Mouse (Mus musculus) midbrain, embryonic 12.5 days (tissue): ENCODE results near the gene Gm13089. TPM values are rescaled to one million over a fixed set of nuclear protein-coding genes. Genes with fewer than 3 reads are reported as not detected.
"Not testable (repeated sequence)": the region's sequence is repeated elsewhere in the genome, so short reads cannot be mapped to it uniquely, and the experiment has no call there.

Source experiments
- ATAC-seq: fragments of 200-750 bp; cut with Nextera tagmentation; 2 replicates; pipeline ENCODE4 v1.8.0; 2017; ENCODE audit warnings: low read depth, moderate TSS enrichment, moderate library complexity; ENCODE audit not compliant: low FRiP score
- H3K27ac ChIP-seq: fragments of 300-500 bp; sonication (generic); replicated peaks from 2 replicates; pipeline ENCODE4 v1.5.1; 2016; ENCODE audit warnings: mild to moderate bottlenecking
- H3K27me3 ChIP-seq: fragments of 300-500 bp; sonication (generic); 2 replicates; pipeline ENCODE4 v1.6.1; 2016; ENCODE audit warnings: mild to moderate bottlenecking
- H3K36me3 ChIP-seq: fragments of 300-500 bp; sonication (generic); 2 replicates; pipeline ENCODE4 v1.6.1; 2016
- H3K4me1 ChIP-seq: fragments of 300-500 bp; sonication (generic); 2 replicates; pipeline ENCODE4 v1.6.1; 2016
- H3K4me2 ChIP-seq: fragments of 300-500 bp; sonication (generic); replicated peaks from 2 replicates; pipeline ENCODE4 v1.6.1; 2016; ENCODE audit warnings: mild to moderate bottlenecking, moderate library complexity
- H3K4me3 ChIP-seq: fragments of 300-500 bp; sonication (generic); 2 replicates; pipeline ENCODE4 v1.5.1; 2016; ENCODE audit warnings: mild to moderate bottlenecking
- H3K9ac ChIP-seq: fragments of 300-500 bp; sonication (generic); replicated peaks from 2 replicates; pipeline ENCODE4 v1.6.1; 2016; ENCODE audit warnings: mild to moderate bottlenecking, moderate library complexity
- H3K9me3 ChIP-seq: fragments of 300-500 bp; sonication (generic); 2 replicates; pipeline ENCODE4 v1.6.1; 2016; ENCODE audit warnings: mild to moderate bottlenecking
- WGBS: fragments of 180-500 bp; shearing (Covaris S2); methylation state at CpG from one replicate; pipeline ENCODE4 v1.1.7; 2016; 5-methylcytosine and 5-hydroxymethylcytosine counted together
- polyA plus RNA-seq: library from polyadenylated mRNA; unstranded; fragments of >200 nt; fragmentation: Nextera tagmentation; extraction: Ambion mirVana; gene quantifications from 2 replicates; pipeline ENCODE4 v1.2.1, GENCODE M21; 2016

Gene Gm13089
- polyA plus RNA-seq = not detected in 2 replicates

GRCm38 (mm10) chr4:143702611-143703010 is at the start of gene Gm13089:
Gene Gm13089 (minus strand): TSS chr4:143702711.
- no peak for ATAC-seq
- no peak within 1 kb of the TSS for H3K9ac ChIP-seq

DNA sequence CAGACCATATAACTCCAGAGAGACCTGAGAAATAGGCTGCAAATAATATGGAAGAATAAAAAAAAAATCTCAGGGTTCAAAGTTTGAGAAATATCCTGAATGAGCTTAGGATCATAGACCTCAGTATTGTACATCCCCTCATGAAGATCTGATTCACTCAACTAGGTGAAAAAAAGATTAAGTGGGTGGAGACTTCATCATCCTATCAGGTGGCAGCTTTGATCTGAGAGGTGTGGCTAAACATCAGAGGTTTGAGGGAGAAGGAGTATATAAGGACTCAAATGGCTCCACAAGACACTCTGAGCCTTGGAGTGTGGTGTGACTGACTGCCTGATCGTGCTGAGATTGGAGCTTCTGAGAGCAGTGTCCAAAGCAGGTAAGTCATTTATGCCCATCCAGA is 16.6 kb upstream of the Gm13089 start, which contains the start of gene Gm13078:
TSS of gene Gm13078 (plus strand) at position 301 of the 400 bp plus-strand sequence.
- no peaks in the 10 kb centered on the region for H3K4me1 ChIP-seq
- H3K4me3 ChIP-seq = no peak within 1 kb of the TSS
- H3K4me2 ChIP-seq = no peak within 1 kb of the TSS
- H3K36me3 ChIP-seq = no peaks in the 10 kb centered on the region
- no peaks in the 10 kb centered on the region for H3K27me3 ChIP-seq
- no peak for ATAC-seq
- H3K27ac ChIP-seq = no peak within 1 kb of the TSS
- 94% methylated on average over 1 of the region's 1 CpGs for WGBS
- peaks cover 40% of the 10 kb centered on the region for H3K9me3 ChIP-seq
- no peak within 1 kb of the TSS for H3K9ac ChIP-seq

More at GRCm38 (mm10) chr4:143702611-143703010, at the start of gene Gm13089:
- Histone ChIP-seq H3K27me3 (no peaks in the 10 kb centered on the region), H3K36me3 (no peaks in the 10 kb centered on the region), H3K27ac (no peak within 1 kb of the TSS), H3K4me1 (no peaks in the 10 kb centered on the region), H3K4me2 (no peak within 1 kb of the TSS), H3K4me3 (no peak within 1 kb of the TSS), H3K9me3 (peaks cover 44% of the 10 kb centered on the region)
- 79% methylated on average over 2 of the region's 2 CpGs for WGBS

DNA sequence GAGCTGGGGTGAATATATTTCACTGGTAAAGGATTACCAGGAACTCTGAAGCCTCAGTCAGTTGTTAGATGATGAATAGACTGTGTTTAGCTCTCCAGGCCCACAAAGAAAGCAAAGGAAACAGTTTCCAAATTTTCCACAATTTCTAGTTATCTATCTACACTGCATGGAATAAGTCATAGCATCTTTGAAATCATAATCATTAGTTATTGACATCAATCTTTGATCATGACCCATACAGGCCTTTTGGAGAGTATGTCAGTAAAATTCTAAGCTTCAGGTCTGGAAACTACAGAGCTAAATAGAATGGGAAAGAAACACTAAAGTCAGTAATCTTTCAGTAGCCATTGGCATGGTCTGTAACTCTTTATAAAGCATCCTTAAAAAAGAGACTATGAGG is 45.4 kb downstream of the Gm13089 start, which contains the start of gene Gm13088:
TSS of gene Gm13088 (minus strand) at position 101 of the 400 bp plus-strand sequence.
- not testable (repeated sequence) for H3K27me3 ChIP-seq, H3K4me3 ChIP-seq, H3K9ac ChIP-seq, H3K9me3 ChIP-seq, H3K4me1 ChIP-seq, ATAC-seq, H3K4me2 ChIP-seq, H3K36me3 ChIP-seq, H3K27ac ChIP-seq

Other genes starting within 250 kb of the Gm13089 start
- gene Gm13043, start 191.4 kb downstream of the Gm13089 start, polyA plus RNA-seq = not detected in 2 replicates
- not detected in 2 replicates for gene Gm13040, start 166.8 kb downstream of the Gm13089 start, polyA plus RNA-seq
- not detected in 2 replicates for gene BC080695, start 151.0 kb downstream of the Gm13089 start, polyA plus RNA-seq
- not detected in 2 replicates for gene Gm13057, start 151.0 kb downstream of the Gm13089 start, polyA plus RNA-seq
- not detected in 2 replicates for gene Gm13083, start 87.7 kb downstream of the Gm13089 start, polyA plus RNA-seq
- gene Gm13088, start 45.5 kb downstream of the Gm13089 start, polyA plus RNA-seq = not detected in 2 replicates
- gene Gm13078, start 16.7 kb upstream of the Gm13089 start, polyA plus RNA-seq = not detected in 2 replicates
- gene Gm13023, start 86.6 kb upstream of the Gm13089 start, polyA plus RNA-seq = not detected in 2 replicates
- gene Gm13084, start 113.4 kb upstream of the Gm13089 start, polyA plus RNA-seq = not detected in 2 replicates
- not detected in 2 replicates for gene Gm13103, start 143.8 kb upstream of the Gm13089 start, polyA plus RNA-seq
- not detected in 2 replicates for gene Pramef6, start 197.7 kb upstream of the Gm13089 start, polyA plus RNA-seq
- gene Pramef25, start 248.3 kb upstream of the Gm13089 start, polyA plus RNA-seq = not detected in 2 replicates